Mouse (Mus musculus) MEL (cell line): ENCODE measurements around the gene Slc51a. TPM values are rescaled to one million over a fixed set of nuclear protein-coding genes. Genes with fewer than 3 reads are reported as not detected.

ENCODE experiments used
- DNase-seq: peaks from one replicate; pipeline ENCODE4 v3.0.0; 2011; ENCODE audit warnings: low read depth, low spot score
- H3K27ac ChIP-seq: 2 replicates; pipeline ENCODE4 v1.5.1; 2012; ENCODE audit warnings: low read depth, mild to moderate bottlenecking, control low read depth, low read length, moderate library complexity; ENCODE audit not compliant: control insufficient read depth
- H3K27me3 ChIP-seq, 2 experiments: fragments of 150-350 bp in 1 of 2; sonication (generic) in 1 of 2; 2 replicates each; pipeline ENCODE4 v1.6.1; 2012; ENCODE audit warnings: low read length in 2 of 2, mild to moderate bottlenecking in 2 of 2, improper control_type of control experiment in 1 of 2, moderate library complexity in 1 of 2; ENCODE audit not compliant: insufficient read depth in 2 of 2, control insufficient read depth in 1 of 2
- H3K36me3 ChIP-seq, 2 experiments: 2 replicates each; pipeline ENCODE4 v1.6.1; 2012 to 2014; ENCODE audit warnings: low read length in 2 of 2, improper control_type of control experiment in 1 of 2, inconsistent platforms in 1 of 2, mild to moderate bottlenecking in 1 of 2; ENCODE audit not compliant: insufficient read depth in 2 of 2, control insufficient read depth in 1 of 2
- H3K4me1 ChIP-seq, 2 experiments: fragments of 150-350 bp in 1 of 2; sonication (generic) in 1 of 2; 2 replicates each; pipeline ENCODE4 v1.6.1; 2012; ENCODE audit warnings: low read length in 2 of 2, improper control_type of control experiment in 1 of 2, mild to moderate bottlenecking in 1 of 2; ENCODE audit not compliant: insufficient read depth in 2 of 2, control insufficient read depth in 1 of 2
- H3K4me3 ChIP-seq, 2 experiments: fragments of 150-350 bp in 1 of 2; sonication (generic) in 1 of 2; 2 replicates each; pipeline ENCODE4 v1.5.1; 2012; ENCODE audit warnings: low read depth in 2 of 2, low read length in 2 of 2, mild to moderate bottlenecking in 2 of 2, moderate library complexity in 2 of 2, control low read depth in 1 of 2, improper control_type of control experiment in 1 of 2; ENCODE audit not compliant: control insufficient read depth in 1 of 2, insufficient read depth in 1 of 2
- H3K79me2 ChIP-seq: 2 replicates; pipeline ENCODE4 v1.6.1; 2012; ENCODE audit warnings: mild to moderate bottlenecking, low read length, moderate library complexity; ENCODE audit not compliant: control insufficient read depth, poor library complexity, insufficient read depth
- H3K9ac ChIP-seq: 2 replicates; pipeline ENCODE4 v1.6.1; 2012; ENCODE audit warnings: low read depth, mild to moderate bottlenecking, control low read depth, low read length, moderate library complexity; ENCODE audit not compliant: control insufficient read depth, poor library complexity, severe bottlenecking
- H3K9me3 ChIP-seq: fragments of 150-350 bp; sonication (generic); replicated peaks from 2 replicates; pipeline ENCODE4 v1.6.1; 2012; ENCODE audit warnings: mild to moderate bottlenecking, low read length, improper control_type of control experiment, moderate library complexity; ENCODE audit not compliant: insufficient read depth
- CTCF ChIP-seq, 3 experiments: IDR thresholded peaks in 2 of 3; conservative IDR thresholded peaks in 1 of 3; 2 replicates each; pipeline ENCODE4 v1.5.1; 2011 to 2012; ENCODE audit warnings: low read length in 3 of 3, low read depth in 2 of 3, mild to moderate bottlenecking in 2 of 3, improper control_type of control experiment in 1 of 3, inconsistent platforms in 1 of 3, mixed read lengths in 1 of 3, moderate library complexity in 1 of 3; ENCODE audit not compliant: control insufficient read depth in 1 of 3, insufficient read depth in 1 of 3, poor library complexity in 1 of 3, severe bottlenecking in 1 of 3
- E2F4 ChIP-seq: IDR thresholded peaks from 2 replicates; pipeline ENCODE4 v1.6.1; 2011; ENCODE audit warnings: low read depth, low read length, improper control_type of control experiment, borderline replicate concordance
- ETS1 ChIP-seq: IDR thresholded peaks from 2 replicates; pipeline ENCODE4 v1.6.1; 2012; ENCODE audit warnings: low read depth, mild to moderate bottlenecking, inconsistent platforms, low read length, improper control_type of control experiment, moderate library complexity
- HCFC1 ChIP-seq: IDR thresholded peaks from 2 replicates; pipeline ENCODE4 v1.6.1; 2012; ENCODE audit warnings: low read depth, mild to moderate bottlenecking, inconsistent platforms, low read length, improper control_type of control experiment, moderate library complexity
- JUND ChIP-seq: IDR thresholded peaks from 2 replicates; pipeline ENCODE4 v1.6.1; 2011; ENCODE audit warnings: low read depth, mild to moderate bottlenecking, improper control_type of control experiment, low read length
- MAFK ChIP-seq: IDR thresholded peaks from 2 replicates; pipeline ENCODE4 v1.6.1; 2011; ENCODE audit warnings: low read depth, mild to moderate bottlenecking, low read length, improper control_type of control experiment, borderline replicate concordance
- MEF2A ChIP-seq: IDR thresholded peaks from 2 replicates; pipeline ENCODE4 v1.6.1; 2014; ENCODE audit warnings: low read depth, mild to moderate bottlenecking, inconsistent platforms, low read length, improper control_type of control experiment; ENCODE audit not compliant: poor library complexity, insufficient replicate concordance, severe bottlenecking; ENCODE audit errors: extremely low read depth
- MYB ChIP-seq: IDR thresholded peaks from 2 replicates; pipeline ENCODE4 v1.6.1; 2011; ENCODE audit warnings: mild to moderate bottlenecking, low read depth, low read length, improper control_type of control experiment
- POLR2A ChIP-seq, 2 experiments: IDR thresholded peaks; 2 replicates each; pipeline ENCODE4 v1.6.1; 2011 to 2012; ENCODE audit warnings: low read length in 2 of 2, mild to moderate bottlenecking in 2 of 2, control low read depth in 1 of 2, improper control_type of control experiment in 1 of 2, low read depth in 1 of 2, moderate library complexity in 1 of 2; ENCODE audit not compliant: control insufficient read depth in 1 of 2, insufficient read depth in 1 of 2, poor library complexity in 1 of 2
- POLR2AphosphoS2 ChIP-seq: IDR thresholded peaks from 2 replicates; pipeline ENCODE4 v1.6.1; 2011; ENCODE audit warnings: low read length, improper control_type of control experiment
- RAD21 ChIP-seq: IDR thresholded peaks from 2 replicates; pipeline ENCODE4 v1.6.1; 2011; ENCODE audit warnings: mild to moderate bottlenecking, low read depth, low read length, improper control_type of control experiment
- SIN3A ChIP-seq: IDR thresholded peaks from 2 replicates; pipeline ENCODE4 v1.6.1; 2012; ENCODE audit warnings: low read length, improper control_type of control experiment, inconsistent platforms
- SMC3 ChIP-seq: IDR thresholded peaks from 2 replicates; pipeline ENCODE4 v1.6.1; 2011; ENCODE audit warnings: low read depth, low read length, improper control_type of control experiment
- TAL1 ChIP-seq: IDR thresholded peaks from 2 replicates; pipeline ENCODE4 v1.6.1; 2012; ENCODE audit warnings: mild to moderate bottlenecking, inconsistent platforms, low read length, moderate library complexity, mixed read lengths
- TBP ChIP-seq: IDR thresholded peaks from 2 replicates; pipeline ENCODE4 v1.8.0; 2011; ENCODE audit warnings: low read depth, low read length, improper control_type of control experiment
- TCF12 ChIP-seq: IDR thresholded peaks from 2 replicates; pipeline ENCODE4 v1.6.1; 2014; ENCODE audit warnings: low read depth, mild to moderate bottlenecking, inconsistent platforms, low read length, improper control_type of control experiment, moderate library complexity
- UBTF ChIP-seq: IDR thresholded peaks from 2 replicates; pipeline ENCODE4 v1.6.1; 2012; ENCODE audit warnings: low read depth, mild to moderate bottlenecking, inconsistent platforms, low read length, improper control_type of control experiment, moderate library complexity, borderline replicate concordance; ENCODE audit not compliant: insufficient read depth
- USF1 ChIP-seq: IDR thresholded peaks from 2 replicates; pipeline ENCODE4 v1.6.1; 2014; ENCODE audit warnings: low read depth, mild to moderate bottlenecking, inconsistent platforms, low read length, improper control_type of control experiment, moderate library complexity
- USF2 ChIP-seq, 2 experiments: IDR thresholded peaks; 2 replicates each; pipeline ENCODE4 v1.6.1; 2011 to 2012; ENCODE audit warnings: improper control_type of control experiment in 2 of 2, low read length in 2 of 2, borderline replicate concordance in 1 of 2, inconsistent platforms in 1 of 2, low read depth in 1 of 2, mild to moderate bottlenecking in 1 of 2; ENCODE audit not compliant: insufficient read depth in 1 of 2
- ZC3H11A ChIP-seq: IDR thresholded peaks from 2 replicates; pipeline ENCODE4 v1.6.1; 2012; ENCODE audit warnings: low read depth, mild to moderate bottlenecking, inconsistent platforms, low read length, improper control_type of control experiment
- ZKSCAN1 ChIP-seq: IDR thresholded peaks from 2 replicates; pipeline ENCODE4 v1.6.1; 2012; ENCODE audit warnings: low read depth, mild to moderate bottlenecking, inconsistent platforms, low read length, improper control_type of control experiment, moderate library complexity
- polyA plus RNA-seq, 2 experiments: library from polyadenylated mRNA; stranded (reverse) in 1 of 2; unstranded in 1 of 2; fragments of >175 nt in 1 of 2; fragments of >200 nt in 1 of 2; gene quantifications; 2 replicates each; pipeline versions ENCODE4 v1.2.1 to v1.2.4; 2012; ENCODE audit warnings: low replicate concordance in 2 of 2, low read depth in 1 of 2; ENCODE audit not compliant: insufficient read length in 2 of 2, insufficient read depth in 1 of 2, missing spikeins in 1 of 2
- total RNA-seq: library from RNA; depleted of rRNA; stranded (reverse); fragments of 300-350 nt; gene quantifications from 2 replicates; pipeline ENCODE4 v1.2.3, GENCODE M21; 2012

Gene Slc51a
- total and polyA plus RNA-seq, 3 experiments, result 4.6 to 14.5 TPM; not detected in 1

DNA sequence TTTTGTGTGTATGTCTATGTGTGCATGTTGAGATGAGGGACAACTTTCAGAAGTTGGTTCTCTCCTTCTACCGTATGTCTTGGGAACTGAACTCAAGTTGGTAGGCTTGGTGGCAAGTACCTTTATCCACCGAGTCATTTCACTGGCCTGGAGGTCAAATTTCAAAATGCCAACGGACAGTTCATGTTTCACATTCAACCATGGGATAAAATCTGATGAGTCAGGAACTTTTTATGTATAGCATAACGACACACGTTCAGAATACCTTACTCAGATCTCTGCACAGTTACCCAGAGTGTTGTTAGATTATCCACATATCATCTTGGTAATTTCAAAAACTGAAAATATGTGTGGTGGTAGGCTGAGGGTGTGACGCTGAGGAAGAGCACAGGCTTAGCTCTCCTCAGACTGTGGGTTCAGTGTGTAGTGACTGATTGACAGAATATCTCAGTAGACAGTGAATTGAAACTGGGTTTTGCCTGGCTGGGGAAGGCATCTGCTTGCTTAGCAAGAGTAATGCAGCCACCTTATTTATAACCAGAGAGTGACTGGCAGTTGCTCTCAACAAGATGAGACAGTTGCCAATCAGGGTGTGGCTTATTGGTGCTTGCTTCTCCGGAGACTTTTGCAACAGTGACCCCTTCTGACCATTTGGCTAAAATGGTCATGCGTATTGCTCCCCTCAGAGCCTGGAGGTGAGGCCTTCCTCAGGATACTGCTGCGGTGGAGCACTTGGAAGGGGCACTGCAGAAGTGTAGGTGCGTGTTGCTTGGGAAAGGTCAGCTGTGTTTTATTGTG, 29.9 kb downstream of the Slc51a start:
- peak overlapping the region; percentile 9; the same call in 1 of the 2 replicates for H3K27ac ChIP-seq
- H3K4me3 ChIP-seq, result no peak overlapping the region

DNA sequence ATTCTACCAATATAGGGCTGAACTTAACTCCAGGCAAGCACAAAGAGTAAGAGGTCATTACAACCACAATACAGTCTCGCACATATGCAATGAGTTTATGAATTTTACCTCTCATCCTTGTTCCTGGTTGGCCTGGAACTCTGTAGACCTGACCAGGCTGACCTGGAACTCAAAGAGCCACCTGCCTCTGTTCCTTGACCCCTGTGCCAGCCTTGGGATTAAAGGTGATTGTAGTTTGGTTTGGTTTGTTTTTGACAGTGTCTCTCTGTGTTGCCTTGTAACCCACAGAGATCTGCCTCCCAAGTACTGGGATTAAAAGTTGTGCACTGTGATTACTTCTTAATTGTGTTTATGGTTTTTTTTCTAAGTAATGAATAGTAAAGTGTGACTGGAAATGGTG, 30.9 kb downstream of the Slc51a start:
- no peaks in the 10 kb centered on the region for H3K27me3 ChIP-seq
- no peak for DNase-seq
- H3K4me1 ChIP-seq, result peaks cover 5 to 6% of the 10 kb centered on the region in 2 experiments
- no peak overlapping the region for H3K27ac ChIP-seq
- no peaks in the 10 kb centered on the region for H3K9me3 ChIP-seq
- no peaks in the 10 kb centered on the region for H3K79me2 ChIP-seq
- no peak overlapping the region for H3K4me3 ChIP-seq
- TF ChIP-seq SMC3 (no peak), ETS1 (no peak), POLR2A (IDR thresholded peaks at IDR 0.05; ENCODE audit: control insufficient read depth in 1 of 2, insufficient read depth in 1 of 2, low read depth in 1 of 2, low read length in 2 of 2, poor library complexity in 1 of 2) (no peak), USF2 (IDR thresholded peaks at IDR 0.05; ENCODE audit: borderline replicate concordance in 1 of 2, insufficient read depth in 1 of 2, low read depth in 1 of 2, low read length in 2 of 2) (no peak), POLR2AphosphoS2 (no peak), RAD21 (no peak)
- no peak overlapping the region for H3K9ac ChIP-seq
- peaks cover 5 to 10% of the 10 kb centered on the region in 2 experiments for H3K36me3 ChIP-seq

More for the DNA sequence above, 29.9 kb downstream of the Slc51a start:
- H3K4me1 ChIP-seq, result peaks cover 5 to 6% of the 10 kb centered on the region in 2 experiments
- H3K27me3 ChIP-seq, result no peaks in the 10 kb centered on the region
- no peaks in the 10 kb centered on the region for H3K79me2 ChIP-seq
- peak; percentile 75 for DNase-seq
- no peaks in the 10 kb centered on the region for H3K9me3 ChIP-seq
- peaks cover 5 to 10% of the 10 kb centered on the region in 2 experiments for H3K36me3 ChIP-seq
- TF ChIP-seq POLR2A (IDR thresholded peaks at IDR 0.05; ENCODE audit: control insufficient read depth in 1 of 2, insufficient read depth in 1 of 2, low read depth in 1 of 2, low read length in 2 of 2, poor library complexity in 1 of 2), result no peak
- TF ChIP-seq ZKSCAN1, result no peak
- TF ChIP-seq USF2 (IDR thresholded peaks at IDR 0.05; ENCODE audit: borderline replicate concordance in 1 of 2, insufficient read depth in 1 of 2, low read depth in 1 of 2, low read length in 2 of 2), result no peak
- TF ChIP-seq CTCF (IDR thresholded peaks at IDR 0.05 in 2 of 3, conservative IDR thresholded peaks at IDR 0.05 in 1 of 3; ENCODE audit: control insufficient read depth in 1 of 3, insufficient read depth in 1 of 3, low read depth in 2 of 3, low read length in 3 of 3, poor library complexity in 1 of 3, severe bottlenecking in 1 of 3), result peak; percentile 45 to 88 (median 55)
- no peak for TF ChIP-seq TCF12
- no peak for TF ChIP-seq ETS1
- no peak for TF ChIP-seq MYB
- peak; percentile 86 for TF ChIP-seq RAD21
- no peak for TF ChIP-seq TBP
- no peak for TF ChIP-seq JUND
- no peak for TF ChIP-seq E2F4
- peak; percentile 83 for TF ChIP-seq SMC3
- peak; percentile 78; the same call in 1 of the 2 replicates for TF ChIP-seq MAFK
- no peak for TF ChIP-seq MEF2A
- 0 out of 2 replicates have a peak, but pooled peaks have one; percentile 15 for TF ChIP-seq HCFC1
- peak; percentile 62 for TF ChIP-seq SIN3A
- peak; percentile 71 for TF ChIP-seq ZC3H11A
- no peak for TF ChIP-seq USF1
- TF ChIP-seq UBTF, result no peak
- TF ChIP-seq TAL1, result no peak
- no peak overlapping the region for H3K9ac ChIP-seq
